Mouse (Mus musculus): ENCODE measurements at regions not wholly inside any gene's neighbourhood (a gene's known extent, or its start where the extent isn't known, plus 50 kb on each side); places are given as distances from the start of the nearest gene placed in this dataset.

DNA sequence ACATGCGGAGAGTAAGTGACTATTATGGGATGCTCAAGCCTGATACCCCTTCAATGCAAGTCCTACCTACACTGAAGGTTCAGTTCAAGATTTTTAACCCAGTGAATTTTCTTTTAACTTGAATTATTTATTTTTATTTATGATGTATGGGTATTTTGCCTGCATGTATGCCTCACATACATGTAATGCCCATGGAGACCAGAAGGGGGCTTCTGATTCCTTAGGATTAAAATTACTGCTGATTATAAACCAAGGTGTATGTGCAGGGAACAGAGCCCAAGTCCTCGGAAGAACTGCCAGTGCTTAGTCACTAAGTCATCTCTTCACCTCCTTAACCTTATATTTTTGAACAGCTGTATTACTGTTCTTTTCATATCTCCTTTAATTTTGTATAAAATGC lies 1431.3 kb downstream of the Gsdmc2 start:
- ATAC-seq (replicated peaks; ENCODE audit: low read depth, poor library complexity, severe bottlenecking): no peak

DNA sequence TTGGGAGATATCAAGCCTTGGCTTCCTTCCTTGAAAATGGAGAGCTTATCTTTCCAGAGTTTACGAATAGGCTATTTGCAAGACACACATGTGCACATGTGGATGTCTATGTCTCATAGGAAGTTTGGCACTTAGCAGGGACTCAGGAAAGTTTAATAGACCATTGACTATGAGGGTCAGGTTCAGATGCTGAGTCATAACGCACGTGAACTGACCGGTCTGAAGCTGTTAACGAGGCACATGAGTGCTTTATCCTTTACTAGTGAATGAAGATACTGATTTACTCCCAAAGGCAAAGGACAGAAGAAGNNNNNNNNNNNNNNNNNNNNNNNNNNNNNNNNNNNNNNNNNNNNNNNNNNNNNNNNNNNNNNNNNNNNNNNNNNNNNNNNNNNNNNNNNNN lies 1442.8 kb downstream of the Gsdmc2 start:
- no peak for ATAC-seq (replicated peaks; ENCODE audit: low read depth, poor library complexity, severe bottlenecking)

DNA sequence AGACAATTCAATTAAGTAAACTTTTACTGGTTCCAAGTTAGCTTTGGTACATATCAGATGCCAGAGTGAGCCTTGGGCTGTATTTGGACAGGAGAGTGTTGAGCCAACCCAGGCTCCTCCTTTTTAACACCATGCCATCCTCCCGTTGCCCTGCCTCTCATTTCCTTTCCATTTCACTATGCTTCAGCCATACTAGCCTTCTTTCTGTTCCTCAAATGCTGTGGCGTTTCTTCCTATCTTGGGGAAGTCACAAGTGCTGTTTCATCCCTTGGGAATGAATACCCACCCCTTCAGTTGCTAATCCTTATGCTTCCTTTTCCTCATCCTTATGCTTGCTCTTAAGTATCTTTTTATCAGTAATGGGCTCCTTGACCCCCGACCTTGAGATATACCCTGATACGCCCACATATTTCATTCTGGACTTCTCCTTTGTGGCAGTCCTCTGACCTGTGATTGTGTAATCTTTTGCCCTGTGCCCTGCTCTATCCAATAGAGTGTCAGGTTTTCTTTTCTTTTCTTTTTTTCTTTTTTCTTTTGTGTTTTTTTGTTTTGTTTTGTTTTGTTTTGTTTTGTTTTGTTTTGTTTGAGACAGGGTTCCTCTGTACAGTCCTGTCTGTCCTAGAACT lies 1443.9 kb downstream of the Gsdmc2 start:
- peak; percentile 86 for ATAC-seq (replicated peaks; ENCODE audit: low read depth, poor library complexity, severe bottlenecking)

DNA sequence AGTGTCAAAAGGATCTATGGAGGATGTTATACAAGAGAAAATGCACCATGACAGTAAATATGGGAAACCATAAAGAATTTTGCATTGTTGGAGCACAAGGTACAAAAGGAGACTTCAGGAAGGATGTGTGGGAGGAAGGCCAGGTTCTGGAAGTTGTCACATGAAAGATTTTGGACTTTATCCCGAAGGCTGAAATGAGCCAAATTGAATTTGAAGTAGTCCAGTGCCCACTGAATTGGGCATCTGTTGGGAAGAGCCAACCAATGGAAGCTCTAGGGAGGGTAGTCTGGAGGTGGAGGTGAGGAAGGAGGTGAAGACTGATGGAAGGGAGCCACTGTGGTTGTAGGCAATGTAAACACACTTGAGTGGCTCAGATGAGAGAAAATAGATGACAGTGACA lies 1445.6 kb downstream of the Gsdmc2 start:
- no peak for ATAC-seq (replicated peaks; ENCODE audit: low read depth, poor library complexity, severe bottlenecking)

DNA sequence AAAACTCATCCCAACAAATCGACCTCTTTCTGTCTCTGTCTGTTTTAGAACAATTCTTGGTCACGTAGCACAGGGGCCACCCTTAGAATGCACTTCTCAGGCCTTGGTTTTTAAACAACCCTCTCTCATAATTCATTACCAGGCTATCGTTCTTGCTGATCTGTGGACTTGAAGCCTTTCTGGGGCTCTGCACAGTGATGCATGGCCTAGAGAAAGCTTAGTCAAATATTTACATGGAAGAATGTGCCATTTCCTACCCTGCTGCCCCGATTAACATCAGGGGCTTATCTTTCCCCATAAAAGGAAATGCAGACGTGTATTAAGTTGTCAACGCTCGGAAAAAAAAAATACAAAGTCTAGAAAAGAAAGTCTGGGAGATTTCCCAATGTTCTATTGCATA lies 1448.0 kb downstream of the Gsdmc2 start:
- no peak for ATAC-seq (replicated peaks; ENCODE audit: low read depth, poor library complexity, severe bottlenecking)

DNA sequence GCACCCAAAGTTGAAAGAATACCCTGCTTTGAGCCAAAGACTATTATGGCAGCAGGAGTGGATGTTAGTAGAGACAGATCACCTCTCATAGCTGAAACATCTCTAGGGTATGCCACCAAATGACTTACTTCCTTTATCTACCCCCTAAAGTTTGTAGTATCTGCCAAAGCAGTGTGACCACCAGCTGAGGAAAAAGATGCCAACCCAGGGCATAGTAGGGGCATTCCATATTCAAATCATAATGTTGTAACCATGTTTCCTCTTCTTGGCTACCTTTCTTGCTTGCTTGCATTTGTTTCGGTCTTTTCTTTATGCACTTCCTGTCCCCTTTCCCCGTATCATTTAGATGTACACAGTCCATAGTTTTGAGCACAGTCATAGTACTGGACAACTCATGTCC lies 1449.6 kb downstream of the Gsdmc2 start:
- ATAC-seq (replicated peaks; ENCODE audit: low read depth, poor library complexity, severe bottlenecking): no peak

DNA sequence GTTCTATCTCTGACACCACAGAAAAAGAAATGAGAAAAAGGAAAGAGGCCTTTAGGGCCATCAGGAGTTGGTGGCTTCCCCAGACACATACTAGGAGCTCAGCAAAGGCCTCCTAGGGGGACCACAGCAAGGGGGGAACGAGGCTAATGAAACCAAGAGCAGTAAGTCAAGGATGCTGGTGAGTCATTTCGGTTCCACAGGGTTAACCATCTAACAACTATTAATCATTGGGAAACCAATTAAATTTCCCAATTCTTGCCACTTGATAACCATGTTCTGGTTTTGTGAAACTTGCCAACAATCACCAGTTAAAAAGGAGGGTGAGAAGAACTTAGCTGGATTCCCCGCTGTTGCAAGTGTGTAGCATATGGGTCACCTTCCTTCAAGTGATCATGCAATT lies 1451.6 kb downstream of the Gsdmc2 start:
- no peak for ATAC-seq (replicated peaks; ENCODE audit: low read depth, poor library complexity, severe bottlenecking)

DNA sequence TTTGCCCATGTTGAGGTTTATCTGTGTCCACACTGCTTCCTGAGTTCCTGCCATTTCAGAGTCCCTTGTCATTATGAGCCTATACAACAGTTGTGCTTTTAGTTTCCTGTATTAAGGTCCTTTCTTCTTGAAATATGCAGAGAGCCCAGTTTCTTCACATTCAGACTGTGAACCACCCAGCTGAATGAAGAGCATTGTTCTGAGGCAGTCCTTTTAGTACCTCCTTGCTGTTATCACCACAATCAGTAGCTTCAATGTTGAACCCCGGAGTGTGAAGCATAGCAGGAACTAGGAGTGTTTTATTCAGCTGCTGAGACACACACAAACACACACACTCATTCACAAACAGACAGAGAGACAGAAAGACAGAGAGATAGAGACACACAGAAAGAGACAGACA lies 1452.1 kb downstream of the Gsdmc2 start:
- ATAC-seq (replicated peaks; ENCODE audit: low read depth, poor library complexity, severe bottlenecking): 0 out of 2 replicates have a peak, but pooled peaks have one; percentile 15

DNA sequence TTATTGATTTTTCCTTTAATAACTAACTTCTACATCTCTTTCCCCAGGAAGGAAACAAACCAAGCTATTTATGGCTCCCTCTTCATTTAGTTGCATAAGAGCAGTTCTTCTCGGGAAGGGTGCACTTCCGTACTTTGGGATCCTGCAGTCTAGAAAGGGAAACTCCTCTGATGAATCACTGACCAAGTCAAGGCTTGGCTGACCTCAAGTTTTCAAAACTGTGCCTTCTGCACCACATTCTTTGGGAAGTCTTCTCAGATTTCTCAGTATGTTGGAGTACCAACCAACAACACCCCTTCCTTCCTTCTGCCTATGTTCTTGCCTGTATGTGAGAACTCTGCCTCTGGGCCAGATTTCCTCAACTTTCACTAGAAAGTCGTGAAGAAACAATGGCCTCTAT lies 1452.6 kb downstream of the Gsdmc2 start:
- ATAC-seq (replicated peaks; ENCODE audit: low read depth, poor library complexity, severe bottlenecking): 0 out of 2 replicates have a peak, but pooled peaks have one; percentile 22

DNA sequence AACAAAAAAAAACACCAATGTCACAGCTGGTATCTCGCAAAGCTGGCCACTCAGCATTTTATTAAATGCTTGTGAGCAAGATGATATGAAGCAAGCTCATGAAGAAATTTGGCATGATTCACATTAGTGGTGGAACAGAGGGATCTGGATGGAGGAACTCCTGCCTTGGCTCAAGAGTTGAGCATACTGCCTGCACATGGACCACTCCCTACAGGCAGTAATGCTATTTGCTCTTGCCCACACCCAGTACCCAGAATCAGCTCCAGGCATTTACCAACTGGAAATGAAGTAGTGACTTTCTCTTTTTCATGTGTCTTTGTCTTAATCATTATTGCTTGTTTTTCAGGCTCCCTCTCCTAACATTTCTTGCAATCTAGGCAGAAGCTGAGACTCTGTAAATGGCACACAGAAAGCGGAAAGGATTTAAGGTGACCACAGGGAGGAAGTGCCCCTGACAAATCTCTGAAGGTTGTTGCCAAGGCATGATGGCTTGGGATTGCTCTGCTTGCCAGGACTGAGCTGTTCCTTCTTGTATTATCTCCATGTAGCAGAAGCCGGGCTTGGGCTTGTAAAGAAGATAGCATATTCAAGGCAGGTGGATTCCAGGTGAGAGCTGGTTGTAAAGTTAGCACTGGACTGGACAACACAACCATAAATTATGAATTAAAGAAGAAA lies 1455.4 kb downstream of the Gsdmc2 start:
- 0 out of 2 replicates have a peak, but pooled peaks have one; percentile 25 for ATAC-seq (replicated peaks; ENCODE audit: low read depth, poor library complexity, severe bottlenecking)

DNA sequence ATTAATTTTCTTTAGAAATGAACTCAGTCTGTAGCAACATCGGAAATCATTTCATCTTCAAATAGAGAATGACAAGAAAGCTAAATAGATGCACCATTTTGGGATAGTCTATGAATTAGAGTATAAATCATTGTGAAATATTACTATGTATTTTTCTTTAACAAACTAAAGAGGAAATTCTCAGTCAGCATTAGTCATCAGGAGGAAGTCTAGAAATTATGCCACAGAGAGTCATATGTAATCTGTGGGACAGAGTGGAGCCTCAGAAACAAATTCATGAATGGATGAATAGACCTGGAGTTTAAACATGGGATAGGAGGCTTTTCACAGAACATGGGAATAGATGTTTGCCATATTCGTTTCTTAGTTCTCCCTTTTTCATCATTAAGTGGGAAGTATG lies 1459.4 kb upstream of the A1bg start:
- ATAC-seq (replicated peaks; ENCODE audit: low read depth, poor library complexity, severe bottlenecking): no peak

DNA sequence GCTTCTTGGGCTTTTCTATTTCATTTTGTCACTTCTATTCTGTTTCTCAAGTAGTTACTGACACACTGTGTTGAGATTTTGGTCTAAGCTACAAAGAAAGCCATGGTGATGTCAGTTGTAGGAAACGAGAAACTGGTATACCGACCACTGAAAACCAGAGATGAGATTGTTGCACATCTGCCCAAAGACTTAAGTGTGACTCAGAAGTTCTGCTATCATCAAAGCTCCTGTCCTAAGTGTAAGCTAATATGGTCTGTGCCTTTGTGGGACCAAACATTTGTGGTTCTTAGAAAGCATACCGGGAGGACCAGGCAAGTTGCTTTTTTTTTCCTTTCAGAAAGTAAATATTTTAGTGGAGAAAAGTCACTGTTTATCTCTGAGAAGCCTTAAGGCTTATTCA lies 1451.8 kb upstream of the A1bg start:
- no peak for ATAC-seq (replicated peaks; ENCODE audit: low read depth, poor library complexity, severe bottlenecking)

DNA sequence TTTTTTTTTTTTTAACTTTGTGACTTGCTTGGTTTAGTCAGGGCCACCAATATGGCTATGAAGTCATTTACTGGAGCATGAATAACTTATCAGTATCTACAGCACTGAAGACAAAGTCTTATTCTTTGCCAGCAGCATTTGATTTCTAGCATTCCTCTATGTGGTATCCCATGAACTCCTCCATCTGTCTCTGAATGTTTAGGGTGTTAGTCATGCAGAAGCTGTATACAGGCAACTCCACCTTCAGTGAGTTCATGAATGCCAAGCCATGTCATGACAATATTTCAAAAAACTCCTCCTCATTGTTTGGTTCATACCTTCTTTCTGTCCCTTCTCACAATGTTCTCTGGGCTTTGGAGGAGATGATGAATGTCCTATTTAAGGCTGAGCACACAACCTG lies 1438.4 kb upstream of the A1bg start:
- no peak for ATAC-seq (replicated peaks; ENCODE audit: low read depth, poor library complexity, severe bottlenecking)

DNA sequence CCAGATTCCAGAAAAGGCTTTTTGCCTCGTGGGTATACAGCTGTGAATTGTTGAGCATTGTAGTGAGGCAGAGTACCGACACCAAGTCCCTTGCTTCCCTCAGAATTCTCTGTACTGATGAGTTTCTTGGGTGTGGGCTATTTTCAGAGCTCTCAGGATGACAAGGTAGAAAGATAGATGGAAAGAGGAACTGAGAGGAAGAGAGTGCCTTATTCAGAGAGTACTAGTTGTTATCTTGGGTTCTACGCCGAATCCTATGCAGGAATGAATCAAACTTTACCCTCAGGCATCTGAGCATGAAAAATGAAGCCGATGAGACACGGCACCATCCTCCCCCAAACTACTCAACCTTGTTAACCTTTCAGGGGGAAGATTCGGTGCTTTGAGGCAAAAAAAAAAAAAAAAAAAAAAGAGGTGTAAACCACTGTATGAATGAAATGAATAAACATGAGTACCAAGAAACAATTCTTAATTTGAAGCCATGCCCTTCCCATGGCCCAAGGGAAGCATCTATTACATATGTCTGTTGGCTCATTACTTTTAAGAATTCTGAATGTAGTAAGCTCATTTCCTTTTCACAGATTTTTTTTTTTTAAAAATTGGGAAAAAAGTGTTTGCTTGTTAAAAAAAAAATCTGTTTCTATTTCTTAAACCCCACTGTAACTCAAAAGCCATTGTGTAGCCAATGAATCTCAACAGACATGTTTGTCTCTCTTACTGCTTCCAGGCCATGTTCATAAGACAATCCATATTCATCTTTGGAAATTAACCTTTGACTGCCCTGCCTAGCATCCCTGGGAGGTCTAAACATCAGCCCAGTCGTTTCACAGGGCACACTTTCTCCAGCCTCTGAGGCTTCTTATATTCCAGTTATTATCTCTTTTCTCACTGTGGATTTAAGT lies 1435.8 kb upstream of the A1bg start:
- no peak for ATAC-seq (replicated peaks; ENCODE audit: low read depth, poor library complexity, severe bottlenecking)

DNA sequence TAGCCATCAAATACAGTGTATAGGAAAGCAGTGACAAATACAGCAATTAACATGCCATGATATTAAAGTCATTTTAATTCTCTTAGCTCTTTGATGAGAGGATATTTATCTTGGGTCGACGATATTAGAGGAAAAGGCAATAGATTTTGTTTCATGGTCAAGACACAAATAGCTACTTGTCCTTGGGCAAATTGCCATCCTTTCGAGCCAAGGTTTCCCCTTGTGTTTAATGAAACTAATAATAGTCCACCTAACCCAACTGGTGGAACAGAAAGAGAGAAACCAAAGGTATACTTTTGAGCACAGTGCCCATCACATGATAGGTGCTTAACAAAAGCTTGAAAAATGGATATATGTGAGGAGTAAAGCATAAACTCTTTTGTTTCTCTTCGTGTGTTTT lies 1431.0 kb upstream of the A1bg start:
- ATAC-seq (replicated peaks; ENCODE audit: low read depth, poor library complexity, severe bottlenecking): no peak

DNA sequence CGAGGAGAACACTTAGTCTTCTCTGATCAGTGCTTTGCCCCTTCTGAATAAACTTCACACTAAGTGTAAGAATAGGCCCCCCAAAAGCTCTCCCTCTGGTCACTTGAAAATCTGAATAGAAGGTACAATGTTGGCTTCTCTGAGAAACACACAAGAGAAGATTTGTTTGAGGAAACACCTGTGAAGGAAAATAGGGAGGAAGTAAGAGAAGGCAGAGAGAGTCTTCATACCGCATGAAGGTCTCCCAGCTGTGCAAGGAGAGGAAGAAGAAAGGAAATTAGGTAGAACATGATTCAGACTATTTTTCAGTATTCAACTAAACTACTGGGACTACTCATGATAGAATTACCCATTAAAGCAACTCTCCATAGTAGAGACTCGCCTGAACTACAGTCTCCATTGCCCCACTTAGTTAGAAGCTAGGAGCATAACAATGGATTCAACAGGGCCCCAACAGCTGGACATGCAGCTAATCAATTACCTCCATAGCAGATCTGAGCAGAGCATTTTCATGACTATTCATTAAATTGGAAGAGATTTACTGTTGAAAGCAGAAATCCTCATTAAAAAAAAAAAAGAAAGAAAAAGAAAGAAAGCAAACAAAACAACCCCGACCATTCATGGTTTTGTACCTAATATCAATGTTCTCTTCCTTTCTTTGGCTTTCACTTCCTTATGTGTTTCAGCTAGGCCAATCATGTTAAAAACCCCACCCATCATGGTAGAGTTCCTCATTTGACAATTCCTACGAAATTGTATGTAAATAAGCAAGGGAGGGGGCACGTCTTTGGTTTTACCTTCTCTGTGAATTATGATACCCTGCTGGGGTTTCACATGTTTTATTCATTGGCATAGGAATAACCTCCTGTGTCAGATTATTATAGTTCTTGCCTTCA lies 1428.3 kb upstream of the A1bg start:
- ATAC-seq (replicated peaks; ENCODE audit: low read depth, poor library complexity, severe bottlenecking): 0 out of 2 replicates have a peak, but pooled peaks have one; percentile 11

DNA sequence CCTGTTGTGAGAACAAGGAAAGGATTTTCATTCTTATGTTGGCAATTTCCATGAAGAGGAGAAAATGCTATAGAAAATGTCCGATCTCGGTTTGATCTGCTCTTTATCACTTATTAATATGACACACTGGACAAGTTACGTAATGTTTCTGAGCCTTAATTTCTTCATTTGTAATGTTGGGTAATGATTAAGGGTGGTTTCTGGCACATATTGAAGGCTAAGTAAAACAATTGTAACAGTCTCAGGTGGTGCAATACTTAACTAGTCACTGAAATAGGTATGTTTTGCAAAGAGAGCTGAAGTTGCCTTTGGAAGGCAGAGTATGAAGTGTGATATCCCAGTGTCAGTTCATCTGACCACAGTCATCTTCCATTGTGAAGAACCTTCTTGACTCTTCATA lies 1427.2 kb upstream of the A1bg start:
- no peak for ATAC-seq (replicated peaks; ENCODE audit: low read depth, poor library complexity, severe bottlenecking)

DNA sequence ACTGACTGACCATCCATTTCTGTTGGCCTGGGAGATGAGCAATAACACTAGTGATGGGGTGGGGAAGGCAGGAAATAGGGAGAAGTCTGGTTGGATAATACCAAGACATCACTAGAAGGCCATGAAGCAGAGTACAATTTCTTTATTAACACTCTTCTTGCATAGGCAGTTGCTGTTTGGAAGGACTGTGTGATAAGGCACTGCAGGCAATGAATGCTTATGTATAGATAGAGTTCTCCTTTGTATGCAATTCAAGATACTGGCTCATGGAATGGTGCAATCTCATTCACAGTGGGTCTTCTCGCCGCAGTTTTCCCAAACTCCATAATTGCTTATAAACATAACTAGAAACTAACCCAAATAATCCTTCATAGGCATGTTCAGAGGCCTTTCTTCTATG lies 1426.1 kb upstream of the A1bg start:
- ATAC-seq (replicated peaks; ENCODE audit: low read depth, poor library complexity, severe bottlenecking): no peak

DNA sequence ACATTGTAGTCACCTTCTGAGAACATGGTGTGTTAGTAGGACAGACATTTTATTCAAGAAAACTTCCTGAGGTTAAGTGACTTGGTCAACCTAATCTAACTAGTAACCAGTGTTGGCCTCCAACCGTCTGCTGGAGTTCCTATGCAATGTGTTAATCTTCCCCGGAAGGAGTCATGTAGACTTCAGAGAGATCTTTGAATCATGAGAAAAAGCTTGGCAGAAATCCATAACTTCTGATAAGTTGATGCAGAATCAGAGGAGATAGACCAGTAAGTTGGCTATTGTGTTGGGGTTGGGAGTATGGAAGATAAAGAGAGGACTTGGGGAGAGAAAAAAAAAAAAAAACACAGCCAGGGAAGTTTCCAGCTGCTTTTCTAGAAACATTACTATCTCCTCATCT lies 1424.9 kb upstream of the A1bg start:
- no peak for ATAC-seq (replicated peaks; ENCODE audit: low read depth, poor library complexity, severe bottlenecking)

DNA sequence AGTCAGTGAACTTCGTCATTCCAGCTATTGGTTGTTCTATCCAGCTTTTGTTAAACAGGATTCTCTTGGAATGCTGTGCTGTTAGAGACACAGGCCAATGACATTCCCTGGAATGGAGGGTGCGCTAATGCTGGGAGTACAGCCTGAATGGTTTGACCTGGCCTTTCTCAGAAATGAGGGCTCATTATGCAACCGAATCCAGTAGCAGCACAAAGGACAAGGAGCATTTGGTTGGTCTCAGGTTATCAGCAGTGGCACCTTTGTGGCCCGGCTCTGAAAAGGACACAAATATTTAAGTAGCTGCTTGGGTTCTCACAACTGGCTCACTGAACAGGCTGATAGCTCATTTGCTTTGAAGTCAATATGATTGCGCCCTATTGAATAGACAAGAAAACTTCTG lies 1423.1 kb upstream of the A1bg start:
- no peak for ATAC-seq (replicated peaks; ENCODE audit: low read depth, poor library complexity, severe bottlenecking)
